Mouse (Mus musculus) olfactory bulb, adult 2 months (tissue): ENCODE measurements around the gene Tradd. TPM values are rescaled to one million over a fixed set of nuclear protein-coding genes. Genes with fewer than 3 reads are reported as not detected.

Experiments used
- H3K27ac ChIP-seq: fragments of 200-500 bp; 2 replicates; pipeline ENCODE4 v1.5.1; 2012; ENCODE audit warnings: low read depth, low read length; ENCODE audit not compliant: insufficient read depth
- H3K4me1 ChIP-seq: fragments of 200-500 bp; 2 replicates; pipeline ENCODE4 v1.6.1; 2012; ENCODE audit warnings: low read length; ENCODE audit not compliant: control insufficient read depth, insufficient read depth
- H3K4me3 ChIP-seq: fragments of 200-500 bp; 2 replicates; pipeline ENCODE4 v1.5.1; 2012; ENCODE audit warnings: mild to moderate bottlenecking, low read depth, low read length, moderate library complexity; ENCODE audit not compliant: insufficient read depth
- CTCF ChIP-seq: fragments of 200-500 bp; IDR thresholded peaks from 2 replicates; pipeline ENCODE4 v1.5.1; 2012; ENCODE audit warnings: low read depth, mild to moderate bottlenecking, low read length, moderate library complexity; ENCODE audit not compliant: insufficient read depth
- POLR2A ChIP-seq: fragments of 200-500 bp; IDR thresholded peaks from 2 replicates; pipeline ENCODE4 v1.6.1; 2012; ENCODE audit warnings: mild to moderate bottlenecking, low read depth, low read length, moderate library complexity; ENCODE audit not compliant: insufficient read depth
- WGBS: fragments of 180-500 bp; shearing (Covaris S2); methylation state at CpG from one replicate; pipeline ENCODE4 v1.1.7; 2018; 5-methylcytosine and 5-hydroxymethylcytosine counted together
- polyA plus RNA-seq: library from polyadenylated mRNA; stranded (reverse); fragments of >200 nt; gene quantifications from 2 replicates; pipeline ENCODE4 v1.2.4, GENCODE M21; 2012; ENCODE audit warnings: low replicate concordance; ENCODE audit not compliant: missing spikeins, insufficient read depth, insufficient read length

Gene Tradd
- polyA plus RNA-seq, 1 experiment: not detected

DNA sequence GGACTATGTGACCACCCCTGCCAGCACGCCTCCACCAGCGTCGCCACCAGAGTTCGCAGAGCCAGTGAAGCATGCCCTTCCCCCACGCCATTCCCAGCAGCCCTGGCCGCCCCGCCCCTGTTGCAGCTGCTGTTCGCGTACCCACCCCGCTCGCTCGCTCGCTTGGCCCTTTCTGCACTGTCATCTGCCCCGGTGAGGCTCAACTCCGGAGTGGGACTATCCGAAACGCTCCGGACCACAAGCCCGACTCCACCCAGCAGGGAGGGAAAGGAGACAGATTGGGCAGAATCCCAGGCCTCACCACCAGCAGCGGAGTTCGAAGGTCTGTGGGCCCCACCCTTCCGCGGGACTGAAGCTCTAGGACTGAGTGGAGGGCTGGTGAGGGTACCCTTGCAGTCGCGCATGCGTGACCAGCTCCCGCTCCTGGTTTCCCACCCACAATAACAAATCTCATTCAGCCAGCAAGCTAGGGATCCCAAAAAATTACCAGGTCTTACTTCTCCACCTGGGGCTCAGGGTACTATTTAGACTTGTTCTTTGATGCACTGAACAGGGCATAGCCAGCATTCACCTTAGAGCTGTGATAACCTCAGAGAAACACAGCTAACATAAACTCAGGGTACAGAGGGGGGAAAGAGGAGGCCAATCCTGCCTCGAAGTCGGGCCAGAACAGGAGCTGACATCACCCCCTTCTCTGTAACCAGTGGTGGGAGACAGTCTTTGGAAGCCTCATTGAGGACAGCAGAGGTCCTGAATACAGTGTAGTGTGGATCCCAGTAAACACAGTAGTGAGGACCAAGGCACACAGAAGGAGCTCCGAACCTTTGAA is 12.1 kb upstream of the Tradd start:
- peaks cover 16% of the 10 kb centered on the region for H3K4me1 ChIP-seq
- H3K4me3 ChIP-seq: peak overlapping the region; percentile 53
- no peak for TF ChIP-seq CTCF
- no peak for TF ChIP-seq POLR2A
- H3K27ac ChIP-seq: no peak overlapping the region
- 4% methylated on average over 30 of the region's 30 CpGs for WGBS

DNA sequence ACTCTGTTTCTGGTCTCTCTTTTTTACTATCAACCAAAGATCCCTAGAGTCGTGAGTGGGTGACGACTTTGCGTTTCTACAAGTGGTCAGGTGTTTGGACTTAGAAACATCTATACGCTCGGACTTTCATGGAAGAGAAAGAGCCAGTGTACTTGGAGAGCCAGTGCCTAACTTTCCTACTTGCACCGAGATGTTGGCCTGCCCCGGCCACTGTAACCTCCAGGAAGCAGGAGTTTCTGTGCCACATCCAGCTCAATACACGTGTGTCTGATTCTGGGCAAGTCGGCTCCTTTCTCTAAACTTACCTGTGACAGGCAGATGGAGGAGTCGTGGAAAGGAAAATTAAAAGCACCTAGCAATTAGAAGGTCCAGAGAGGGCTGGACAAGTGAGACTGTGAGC is 11.4 kb upstream of the Tradd start, which contains the start of gene Nol3:
TSS of gene Nol3 (plus strand) at position 301 of the 400 bp plus-strand sequence.
- TF ChIP-seq POLR2A: no peak
- TF ChIP-seq CTCF: no peak
- peaks cover 17% of the 10 kb centered on the region for H3K4me1 ChIP-seq
- WGBS: 7% methylated on average over 10 of the region's 10 CpGs
- peak within 1 kb of the TSS; percentile 53 for H3K4me3 ChIP-seq
- no peak within 1 kb of the TSS for H3K27ac ChIP-seq

DNA sequence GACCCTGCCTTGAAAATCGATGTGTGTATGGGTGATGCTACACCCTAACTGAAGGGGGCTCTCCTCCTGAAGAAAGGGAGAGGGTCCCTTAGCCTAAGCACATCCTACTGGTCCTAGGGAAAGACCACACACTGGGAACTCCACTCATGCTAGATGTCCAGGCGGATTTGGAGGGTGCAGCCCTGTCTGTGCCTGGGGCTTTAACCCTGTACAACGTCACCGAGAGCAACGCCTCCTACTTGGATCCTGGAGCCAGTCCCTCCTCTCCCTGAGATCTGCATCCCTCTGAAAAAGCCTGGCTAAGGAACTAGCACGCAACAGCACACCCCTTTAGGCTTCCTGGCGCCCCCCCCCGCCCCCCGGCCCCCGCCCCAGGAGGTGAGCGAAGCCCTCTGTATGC is 11.0 kb upstream of the Tradd start:
- TF ChIP-seq POLR2A (no peak), CTCF (no peak)
- peaks cover 22% of the 10 kb centered on the region for H3K4me1 ChIP-seq
- WGBS: 5% methylated on average over 11 of the region's 11 CpGs
- H3K27ac ChIP-seq: no peak overlapping the region
- H3K4me3 ChIP-seq: no peak overlapping the region

DNA sequence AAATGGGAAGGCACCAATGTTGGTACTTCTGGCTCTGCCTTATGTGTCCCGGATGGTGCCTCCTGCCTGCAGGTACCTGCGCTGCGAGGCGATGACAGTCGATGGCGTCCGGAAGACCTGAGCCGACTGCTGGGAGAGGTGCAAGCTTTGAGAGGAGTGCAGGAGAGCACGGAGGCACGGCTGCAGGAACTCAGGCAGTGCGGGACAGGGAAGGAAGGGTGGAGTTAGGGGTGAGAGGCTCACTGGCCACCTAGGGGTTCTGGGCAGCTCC is 6.4 kb upstream of the Tradd start:
- H3K27ac ChIP-seq: no peak overlapping the region
- WGBS: 30% methylated on average over 11 of the region's 11 CpGs
- peaks cover 30% of the 10 kb centered on the region for H3K4me1 ChIP-seq
- no peak overlapping the region for H3K4me3 ChIP-seq
- TF ChIP-seq CTCF: no peak

DNA sequence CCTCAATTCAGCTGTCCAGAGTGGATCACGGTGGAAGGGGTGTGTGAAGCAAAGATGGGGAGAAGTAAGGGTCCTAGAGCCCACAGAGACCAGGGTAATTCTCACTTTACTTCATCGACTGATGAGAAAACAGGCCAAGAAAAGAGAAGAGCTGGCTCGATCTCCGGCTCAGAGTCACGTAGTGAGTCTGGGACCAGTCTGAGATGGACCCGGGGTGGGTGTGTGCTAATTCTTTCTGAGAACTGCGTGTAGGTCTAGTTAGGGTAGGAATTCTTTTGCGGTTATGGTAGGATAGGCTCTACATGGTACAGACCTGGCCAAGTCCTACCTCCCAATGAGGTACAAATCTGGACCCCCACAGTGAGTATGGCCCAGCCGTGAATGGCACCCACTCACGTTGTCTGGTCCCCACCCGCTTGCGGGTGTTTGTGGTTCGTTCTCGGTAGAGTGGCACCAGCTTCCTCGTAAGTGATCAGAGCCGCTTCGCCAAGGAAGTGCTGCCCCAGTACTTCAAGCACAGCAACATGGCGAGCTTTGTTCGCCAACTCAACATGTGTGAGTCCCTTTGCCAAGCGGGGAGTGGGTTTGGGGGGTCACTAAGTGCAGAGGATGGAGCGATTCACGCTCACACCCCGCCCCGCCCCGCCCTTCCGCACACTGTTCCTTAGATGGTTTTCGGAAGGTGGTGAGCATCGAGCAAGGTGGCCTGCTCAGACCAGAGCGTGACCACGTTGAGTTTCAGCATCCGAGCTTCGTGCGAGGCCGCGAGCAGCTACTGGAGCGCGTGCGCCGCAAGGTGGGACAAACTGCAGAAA is 5.9 kb upstream of the Tradd start:
- peaks cover 29% of the 10 kb centered on the region for H3K4me1 ChIP-seq
- 27% methylated on average over 39 of the region's 39 CpGs for WGBS
- 0 out of 2 replicates have a peak overlapping the region, but pooled peaks have one; percentile 58 for H3K27ac ChIP-seq
- TF ChIP-seq POLR2A (no peak), CTCF (no peak)
- peak overlapping the region; percentile 50 for H3K4me3 ChIP-seq

DNA sequence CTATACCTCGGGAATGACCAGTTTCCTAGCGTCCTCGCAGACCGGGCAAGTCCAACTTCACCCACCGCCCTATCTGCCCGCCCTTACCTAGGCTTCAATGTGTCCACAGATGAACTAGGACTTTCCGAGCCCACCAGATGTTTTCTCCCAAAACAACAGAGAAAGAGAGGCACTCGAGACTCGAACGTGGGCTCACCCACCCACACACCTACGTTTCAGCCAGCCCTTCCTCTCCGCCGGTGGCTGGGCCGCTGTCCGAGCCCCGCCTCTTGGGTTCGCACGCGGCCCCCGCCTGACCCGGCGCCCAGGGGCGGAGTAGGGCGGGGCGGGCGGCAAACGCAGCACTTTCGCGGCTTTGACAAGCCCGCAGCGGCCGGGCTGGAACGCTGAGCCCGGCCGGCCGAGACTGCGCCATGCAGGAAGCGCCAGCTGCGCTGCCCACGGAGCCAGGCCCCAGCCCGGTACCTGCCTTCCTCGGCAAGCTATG is 5.1 kb upstream of the Tradd start, which contains the start of gene Hsf4:
TSS of gene Hsf4 (plus strand) at position 341 of the 487 bp plus-strand sequence.
- no peak for TF ChIP-seq CTCF
- no peak; the same call in 1 of the 2 replicates for TF ChIP-seq POLR2A
- under 1% methylated on average over 42 of the region's 42 CpGs for WGBS
- H3K4me1 ChIP-seq: peaks cover 31% of the 10 kb centered on the region
- peak within 1 kb of the TSS; percentile 50 for H3K4me3 ChIP-seq
- peak within 1 kb of the TSS; percentile 58 for H3K27ac ChIP-seq

DNA sequence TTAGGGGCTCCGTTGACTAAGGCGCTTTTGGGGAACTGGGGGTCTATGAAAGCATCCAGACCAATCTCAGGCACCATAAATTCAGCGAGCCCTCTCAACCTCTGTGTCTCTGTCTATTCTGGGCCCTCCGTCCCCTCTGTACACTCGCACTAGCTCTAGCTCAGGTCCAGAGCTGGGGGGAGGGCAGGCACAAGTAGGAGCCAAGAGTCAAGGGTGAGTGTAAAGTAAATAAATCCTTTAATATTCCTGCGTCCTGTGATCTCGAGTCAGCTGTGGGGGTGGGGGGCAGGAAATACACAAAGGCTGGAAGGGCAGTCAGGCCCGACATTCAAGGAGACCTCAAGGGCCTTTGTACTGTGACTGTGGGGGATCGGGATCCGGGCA is 4.7 kb upstream of the Tradd start:
- 5% methylated on average over 10 of the region's 10 CpGs for WGBS
- Histone ChIP-seq H3K4me3 (peak overlapping the region; percentile 50), H3K27ac (peak overlapping the region; percentile 58), H3K4me1 (peaks cover 35% of the 10 kb centered on the region)
- TF ChIP-seq CTCF (no peak), POLR2A (no peak)

DNA sequence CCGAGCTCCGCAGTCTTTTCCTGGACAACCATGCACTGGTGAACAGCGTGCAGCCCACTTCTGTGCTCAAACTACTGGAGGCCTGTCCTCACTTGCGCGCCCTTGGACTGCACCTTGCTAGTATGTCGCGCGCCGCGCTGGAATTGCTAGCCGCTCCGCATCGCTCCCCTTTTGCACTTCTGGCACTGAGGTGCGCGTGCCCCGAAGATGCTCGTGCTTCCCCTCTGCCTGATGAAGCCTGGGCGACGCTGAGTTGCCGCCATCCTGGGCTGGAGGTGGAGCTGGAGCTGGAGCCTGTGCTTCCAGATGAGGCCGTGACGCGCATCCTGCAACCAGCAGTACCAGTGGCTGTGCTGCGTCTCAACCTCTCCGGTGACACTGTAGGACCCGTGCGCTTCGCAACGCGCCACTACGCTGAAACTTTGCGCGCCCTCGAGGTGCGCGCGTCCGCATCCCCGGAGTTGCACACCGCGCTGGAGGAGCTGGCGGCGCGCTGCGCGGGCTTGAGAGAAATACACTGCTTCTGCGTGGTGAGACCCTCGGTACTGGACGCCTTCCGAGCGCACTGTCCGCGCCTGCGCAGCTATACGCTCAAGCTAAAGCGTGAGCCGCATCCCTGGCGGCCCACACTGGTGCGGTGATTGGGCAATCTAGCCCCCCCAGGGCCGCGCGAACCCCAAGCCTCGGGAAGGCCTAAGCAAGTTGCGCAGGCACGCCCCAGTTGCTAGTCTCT is 4.1 kb upstream of the Tradd start:
- H3K27ac ChIP-seq: peak overlapping the region; percentile 58
- H3K4me1 ChIP-seq: peaks cover 37% of the 10 kb centered on the region
- WGBS: 3% methylated on average over 65 of the region's 65 CpGs
- peak overlapping the region; percentile 50 for H3K4me3 ChIP-seq
- TF ChIP-seq POLR2A: 0 out of 2 replicates have a peak, but pooled peaks have one; percentile 24
- TF ChIP-seq CTCF: no peak

DNA sequence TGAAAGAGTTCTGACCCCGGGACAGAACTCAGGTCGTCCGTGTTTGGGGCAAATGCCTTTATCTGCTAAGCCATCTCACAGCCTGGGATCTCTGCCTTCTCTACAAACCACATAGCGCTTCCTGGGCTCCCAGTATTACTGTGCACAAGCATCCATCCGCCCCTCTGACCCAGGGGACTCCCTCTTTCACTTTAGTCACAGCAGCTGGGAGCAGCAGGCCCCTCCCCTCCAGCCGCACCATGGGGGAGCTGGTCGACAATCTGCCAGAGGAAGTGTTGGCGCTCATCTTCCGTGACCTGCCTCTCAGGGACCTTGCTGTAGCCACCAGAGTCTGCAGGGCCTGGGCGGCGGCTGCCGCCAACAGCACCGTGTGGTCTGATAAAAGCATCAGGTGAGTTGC is 2.4 kb upstream of the Tradd start:
- Histone ChIP-seq H3K4me1 (peaks cover 37% of the 10 kb centered on the region), H3K4me3 (no peak overlapping the region), H3K27ac (no peak overlapping the region)
- TF ChIP-seq POLR2A (no peak), CTCF (no peak)
- 55% methylated on average over 13 of the region's 13 CpGs for WGBS
